Mouse (Mus musculus): Measurements from ENCODE around the gene Vsig10. TPM values are rescaled to one million over a fixed set of nuclear protein-coding genes. Genes with fewer than 3 reads are reported as not detected.
"Not testable (repeated sequence)": the region's sequence is repeated elsewhere in the genome, so short reads cannot be mapped to it uniquely, and the experiment has no call there.

The Vsig10 gene
- total RNA-seq, 2 experiments from 2014 or later, result 2.0 to 2.6 TPM

GRCm38 (mm10) chr5:117374372-117375049 is 55.6 kb downstream of the Vsig10 start:
- no peak for DNase-seq (ENCODE audit: extremely low spot score in 1 of 2, low spot score in 1 of 2)

GRCm38 (mm10) chr5:117376331-117376761 is 57.5 kb downstream of the Vsig10 start:
- peak in 1 of 2 experiments; percentile 31 for DNase-seq (ENCODE audit: extremely low spot score in 1 of 2, low spot score in 1 of 2)

- DNase-seq (ENCODE audit: extremely low spot score in 1 of 2, low spot score in 1 of 2), result not testable (repeated sequence)
Measured at GRCm38 (mm10) chr5:117377731-117378130, 58.8 kb downstream of the Vsig10 start.

DNA sequence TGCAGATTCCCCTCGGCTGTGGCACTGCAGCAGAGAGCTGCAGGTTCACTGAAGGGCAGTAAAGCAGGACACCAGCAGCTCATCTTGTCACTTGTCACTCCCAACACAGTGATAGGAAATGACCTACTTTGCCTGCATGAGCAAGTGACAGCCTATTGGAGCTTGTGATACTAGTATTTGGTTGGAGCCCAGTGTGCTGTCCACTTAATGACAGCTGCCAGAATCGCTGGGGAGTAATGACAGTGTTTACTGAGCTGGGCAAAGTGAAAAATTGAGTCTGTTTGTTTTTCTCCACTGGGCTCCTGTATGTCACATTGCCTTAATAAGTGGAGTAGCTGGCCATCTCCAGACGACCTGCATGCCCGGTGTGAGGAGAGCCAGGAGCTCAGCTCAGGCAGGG is 61.3 kb downstream of the Vsig10 start:
- DNase-seq (ENCODE audit: extremely low spot score in 1 of 2, low spot score in 1 of 2), result no peak

DNA sequence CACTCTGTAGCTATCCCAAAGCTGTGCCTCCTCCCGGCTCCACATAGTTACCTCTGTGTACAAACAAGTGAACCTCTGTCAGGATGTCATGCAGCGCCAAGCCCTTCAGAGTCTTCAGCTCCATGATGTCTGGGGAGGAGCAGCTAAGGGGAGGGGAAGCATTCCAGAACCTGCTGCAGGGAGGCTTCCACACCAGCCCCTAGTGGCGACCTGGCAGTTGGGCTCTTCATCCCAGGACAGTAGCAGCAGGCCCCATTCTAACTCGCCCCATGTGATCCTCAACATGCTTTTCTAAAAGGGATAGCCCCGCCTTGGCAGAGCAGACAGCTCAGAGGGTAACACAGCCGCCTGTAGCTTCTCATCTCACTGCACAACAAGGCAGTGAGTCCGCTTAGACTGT is 62.9 kb downstream of the Vsig10 start:
- DNase-seq (ENCODE audit: extremely low spot score in 1 of 2, low spot score in 1 of 2), result no peak

- no peak for DNase-seq (ENCODE audit: extremely low spot score in 1 of 2, low spot score in 1 of 2)
Measured at GRCm38 (mm10) chr5:117383198-117383597, 64.3 kb downstream of the Vsig10 start.

DNA sequence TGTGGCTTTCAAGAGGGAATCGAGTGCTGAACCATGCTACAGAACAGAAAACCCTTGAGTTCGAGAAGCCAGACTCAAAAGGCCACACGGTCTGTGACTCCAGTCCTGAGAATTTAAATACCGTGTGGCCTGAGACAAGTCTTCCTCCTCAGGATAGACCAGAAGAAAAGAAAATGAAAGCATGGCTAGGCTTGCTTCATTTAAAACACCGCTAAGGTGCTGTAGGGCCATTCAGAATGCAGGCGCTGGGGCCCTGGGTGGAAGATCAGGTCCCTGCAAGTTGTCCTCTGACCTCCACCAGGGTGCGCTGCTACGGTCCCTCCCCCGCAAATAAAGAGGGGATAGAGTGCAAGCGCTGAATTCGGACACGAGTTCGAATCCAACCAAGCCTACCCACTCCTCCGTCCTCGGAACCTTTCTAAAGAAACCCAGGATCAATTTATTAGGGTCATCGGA is 69.4 kb downstream of the Vsig10 start:
- DNase-seq (ENCODE audit: extremely low spot score in 1 of 2, low spot score in 1 of 2), result peak in 1 of 2 experiments; percentile 29

DNA sequence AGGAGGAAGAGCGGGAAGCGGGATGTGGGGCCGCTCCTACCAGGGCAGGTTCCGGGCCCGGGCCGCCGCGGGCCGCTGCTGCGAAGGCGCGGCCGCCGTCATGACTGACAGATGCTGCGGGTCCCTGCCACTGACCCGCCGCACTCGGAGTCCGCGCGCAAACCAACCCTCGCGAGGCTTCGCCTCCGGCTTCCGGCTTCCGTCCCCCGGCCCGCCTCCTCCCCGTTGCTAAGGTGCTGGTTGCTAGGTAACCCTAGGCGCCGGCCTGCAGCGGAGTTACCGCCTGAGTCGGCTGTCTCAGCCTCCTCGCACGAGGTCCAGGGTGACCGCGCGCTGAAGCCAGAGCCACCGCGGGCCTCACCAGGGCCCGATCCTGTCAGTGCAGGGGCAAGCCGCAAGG is 70.0 kb downstream of the Vsig10 start, which contains the start of gene Rfc5:
TSS of gene Rfc5 (minus strand) at position 171 of the 400 bp plus-strand sequence.
- DNase-seq (ENCODE audit: extremely low spot score in 1 of 2, low spot score in 1 of 2), result peak; percentile 86 to 90

GRCm38 (mm10) chr5:117390895-117391294 is 72.0 kb downstream of the Vsig10 start:
- DNase-seq (ENCODE audit: extremely low spot score in 1 of 2, low spot score in 1 of 2), result no peak

DNA sequence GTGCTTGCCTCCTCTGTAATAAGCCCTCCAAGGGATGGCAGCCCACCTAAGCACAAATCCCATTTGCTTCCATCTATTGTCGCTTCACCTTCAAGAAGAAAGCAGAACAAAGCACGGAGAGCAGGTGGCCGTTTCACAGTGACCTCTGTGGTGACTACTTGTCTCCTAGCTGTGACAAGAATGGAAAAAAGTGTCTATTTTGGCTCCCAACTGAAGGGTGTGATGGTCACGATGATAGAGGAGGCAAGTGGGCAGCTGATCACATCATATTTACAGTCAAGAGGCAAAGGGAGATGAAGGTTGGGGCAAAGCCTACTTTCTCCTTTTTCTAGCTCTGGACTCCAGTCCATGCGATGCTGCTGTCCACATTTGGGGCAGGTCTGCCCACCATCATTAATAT is 77.0 kb downstream of the Vsig10 start:
- no peak for DNase-seq (ENCODE audit: extremely low spot score in 1 of 2, low spot score in 1 of 2)

GRCm38 (mm10) chr5:117396596-117397014 is 77.7 kb downstream of the Vsig10 start:
- DNase-seq (ENCODE audit: extremely low spot score in 1 of 2, low spot score in 1 of 2), result no peak

GRCm38 (mm10) chr5:117397371-117397770 is 78.5 kb downstream of the Vsig10 start:
- no peak for DNase-seq (ENCODE audit: extremely low spot score in 1 of 2, low spot score in 1 of 2)

- no peak for DNase-seq (ENCODE audit: extremely low spot score in 1 of 2, low spot score in 1 of 2)
Measured at GRCm38 (mm10) chr5:117398007-117398550, 79.2 kb downstream of the Vsig10 start.

GRCm38 (mm10) chr5:117399281-117399680 is 80.4 kb downstream of the Vsig10 start:
- no peak for DNase-seq (ENCODE audit: extremely low spot score in 1 of 2, low spot score in 1 of 2)

GRCm38 (mm10) chr5:117403609-117404008 is 84.7 kb downstream of the Vsig10 start:
- DNase-seq (ENCODE audit: extremely low spot score in 1 of 2, low spot score in 1 of 2), result no peak

Other genes with a start within 250 kb of the Vsig10 start
- gene Suds3, start 203.0 kb upstream of the Vsig10 start, total RNA-seq (2021), result 100 to 1,000 TPM; 109 to 110 TPM
- 10 to 100 TPM; 52.4 to 59.1 TPM for gene Taok3, start 199.0 kb upstream of the Vsig10 start, total RNA-seq (2021)
- 100 to 1,000 TPM; 698 to 787 TPM for gene Pebp1, start 31.5 kb upstream of the Vsig10 start, total RNA-seq (2021)
- gene Wsb2, start 38.2 kb downstream of the Vsig10 start, total RNA-seq (2021), result 100 to 1,000 TPM; 264 to 285 TPM
- 10 to 100 TPM; 11.6 to 18.9 TPM for gene Rfc5, start 70.0 kb downstream of the Vsig10 start, total RNA-seq (2021)
- gene Ksr2, start 94.9 kb downstream of the Vsig10 start, total RNA-seq (2021), result 10 to 100 TPM; 29.0 to 43.1 TPM

Measured in layer of hippocampus, postnatal 25 days (tissue).